10 mouse cellular contexts compared by ENCODE assay signal in the genomic region with DNA sequence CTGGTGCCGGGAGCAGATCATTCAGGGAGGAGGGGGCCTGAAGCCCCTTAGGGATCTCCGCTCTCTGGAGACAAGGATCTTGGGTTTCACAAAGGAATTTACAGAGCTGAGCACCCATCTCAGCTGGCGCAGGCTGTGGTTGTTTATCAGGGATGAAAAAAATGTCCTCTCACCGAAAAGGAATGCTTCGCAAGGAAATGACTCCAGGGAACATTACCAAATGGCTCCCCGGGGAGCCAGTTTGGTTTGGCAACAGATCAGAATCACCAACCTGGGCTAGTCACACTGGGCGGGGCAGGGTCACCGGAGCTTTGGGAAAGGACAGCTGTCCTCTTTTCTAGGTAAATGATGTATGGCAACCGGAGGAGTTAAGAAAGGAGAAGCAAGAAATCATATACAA. TPM values are rescaled to one million over a fixed set of nuclear protein-coding genes. Genes with fewer than 3 reads are reported as not detected.
A peak's percentile ranks its signal among the peaks of the same experiment; 100 is the strongest.
DNase-seq lines count a peak whose midpoint lies in the region; ATAC-seq and TF ChIP-seq lines count a peak whose summit lies in the region.
"Had no signal": no experiment of that assay in that cellular context is flagged by ENCODE, and none has a peak within 500 bp of the region (broad histone marks: within the 10 kb centered on the region; RNA-seq: fewer than 3 reads in every experiment).

No protein-coding gene starts in this region.

- H3K4me1 ChIP-seq in testis, adult 2 months (ENCODE audit: control insufficient read depth, insufficient read depth, low read length), result peaks cover 8% of the 10 kb centered on the region
- peaks cover 26% of the 10 kb centered on the region for H3K4me1 ChIP-seq in heart, embryonic 12.5 days (replicated peaks)
- peaks cover 10% of the 10 kb centered on the region for H3K4me1 ChIP-seq in limb, embryonic 15.5 days
- no peaks in the 10 kb centered on the region; the same call in 1 of the 2 replicates for H3K4me1 ChIP-seq in thymus, adult 2 months (replicated peaks; ENCODE audit: control insufficient read depth, insufficient read depth, low read length)

- no peaks in the 10 kb centered on the region for H3K27me3 ChIP-seq in testis, adult 2 months (ENCODE audit: control insufficient read depth, insufficient read depth, low read length)
- H3K27me3 ChIP-seq in heart, embryonic 12.5 days (replicated peaks), result no peaks in the 10 kb centered on the region
- H3K27me3 ChIP-seq in limb, embryonic 15.5 days, result no peaks in the 10 kb centered on the region
- H3K27me3 ChIP-seq in thymus, adult 2 months (ENCODE audit: control insufficient read depth, insufficient read depth, low read length), result no peaks in the 10 kb centered on the region
- H3K27me3 ChIP-seq: hindbrain, embryonic 13.5 days had no signal

- no peak for TF ChIP-seq CTCF in testis, adult 2 months (IDR thresholded peaks at IDR 0.05; ENCODE audit: control insufficient read depth, insufficient read depth, insufficient replicate concordance, low read depth, low read length)
- TF ChIP-seq CTCF in layer of hippocampus, adult 2 months (conservative IDR thresholded peaks at IDR 0.05), result no peak
- TF ChIP-seq CTCF in thymus, adult 2 months (IDR thresholded peaks at IDR 0.05; ENCODE audit: borderline replicate concordance, control insufficient read depth, extremely low read depth, insufficient read depth, low read length, poor library complexity), result no peak

- peaks cover 6% of the 10 kb centered on the region; the same call in 1 of the 2 replicates for H3K9me3 ChIP-seq in heart, embryonic 12.5 days (replicated peaks)
- H3K9me3 ChIP-seq in limb, embryonic 15.5 days, result no peaks in the 10 kb centered on the region
- H3K9me3 ChIP-seq: hindbrain, embryonic 13.5 days had no signal

- H3K36me3 ChIP-seq in testis, adult 2 months (ENCODE audit: control insufficient read depth, insufficient read depth, low read length), result no peaks in the 10 kb centered on the region
- no peaks in the 10 kb centered on the region for H3K36me3 ChIP-seq in heart, embryonic 12.5 days
- no peaks in the 10 kb centered on the region for H3K36me3 ChIP-seq in limb, embryonic 15.5 days
- H3K36me3 ChIP-seq in thymus, adult 2 months (ENCODE audit: control insufficient read depth, insufficient read depth, low read length), result no peaks in the 10 kb centered on the region
- H3K36me3 ChIP-seq: hindbrain, embryonic 13.5 days had no signal

- peak overlapping the region; percentile 66 for H3K4me2 ChIP-seq in heart, embryonic 12.5 days
- H3K4me2 ChIP-seq in limb, embryonic 15.5 days, result no peak overlapping the region
- H3K4me2 ChIP-seq: hindbrain, embryonic 13.5 days had no signal

- TF ChIP-seq POLR2A in testis, adult 2 months (IDR thresholded peaks at IDR 0.05; ENCODE audit: control insufficient read depth, low read depth, low read length), result no peak
- no peak for TF ChIP-seq POLR2A in thymus, adult 2 months (IDR thresholded peaks at IDR 0.05; ENCODE audit: control insufficient read depth, extremely low read depth, insufficient read depth, low read length, poor library complexity)

- 4% methylated on average over 9 of the region's 9 CpGs for WGBS in heart, embryonic 12.5 days
- WGBS in limb, embryonic 15.5 days, result 20% methylated on average over 9 of the region's 9 CpGs
- 46% methylated on average over 9 of the region's 9 CpGs for WGBS in thymus, adult 2 months

- H3K4me3 ChIP-seq in testis, adult 2 months (ENCODE audit: control insufficient read depth, low read depth, low read length), result peak overlapping the region; percentile 24
- peak overlapping the region; percentile 29 for H3K4me3 ChIP-seq in heart, embryonic 12.5 days
- H3K4me3 ChIP-seq in limb, embryonic 15.5 days, result no peak overlapping the region
- no peak overlapping the region for H3K4me3 ChIP-seq in layer of hippocampus, adult 2 months
- H3K4me3 ChIP-seq in thymus, adult 2 months (ENCODE audit: control insufficient read depth, insufficient read depth, low read length), result no peak overlapping the region
- H3K4me3 ChIP-seq: hindbrain, embryonic 13.5 days had no signal

- intact Hi-C loops in left cerebral cortex, postnatal 14 days (cut with DNase I), result no loop called here

- no peak for DNase-seq in testis, postnatal 14 days (ENCODE audit: low spot score)
- peak; percentile 22 for DNase-seq in yolk sac, embryonic 10.5 days (ENCODE audit: low spot score)
- no peak for DNase-seq in layer of hippocampus, adult 2 months (ENCODE audit: low spot score in 2 of 2)
- DNase-seq in thymus, adult 2 months, result no peak
- DNase-seq in left cerebral cortex, postnatal 14 days (ENCODE audit: low spot score in 2 of 2), result no peak
- DNase-seq: thymus, postnatal 36 days had no signal

- ATAC-seq in heart, embryonic 12.5 days (ENCODE audit: insufficient number of reproducible peaks, low FRiP score), result 0 out of 2 replicates have a peak, but pooled peaks have one; percentile 15
- ATAC-seq in limb, embryonic 15.5 days (ENCODE audit: insufficient number of reproducible peaks, low FRiP score, low TSS enrichment, low read depth), result no peak

- 0 out of 2 replicates have a peak overlapping the region, but pooled peaks have one; percentile 42 for H3K27ac ChIP-seq in testis, adult 2 months (ENCODE audit: control insufficient read depth, insufficient read depth, low read depth, low read length)
- peak overlapping the region; percentile 98 for H3K27ac ChIP-seq in heart, embryonic 12.5 days (ENCODE audit: poor library complexity, severe bottlenecking)
- H3K27ac ChIP-seq in limb, embryonic 15.5 days, result no peak overlapping the region
- no peak overlapping the region for H3K27ac ChIP-seq in layer of hippocampus, adult 2 months
- H3K27ac ChIP-seq in thymus, adult 2 months (ENCODE audit: control insufficient read depth, insufficient read depth, low read length), result no peak overlapping the region
- H3K27ac ChIP-seq: hindbrain, embryonic 13.5 days had no signal

- peak overlapping the region; percentile 73 for H3K9ac ChIP-seq in heart, embryonic 12.5 days
- 0 out of 2 replicates have a peak overlapping the region, but pooled peaks have one; percentile 18 for H3K9ac ChIP-seq in limb, embryonic 15.5 days
- H3K9ac ChIP-seq: hindbrain, embryonic 13.5 days had no signal

RNA-seq across cellular contexts. Expression of a gene that starts 9.3 kb away (rescaled TPM):
- polyA plus RNA-seq in testis, adult 2 months (2012; rRNA removed), result not detected in 2 replicates
- 493 and 506 TPM in 2 replicates for polyA plus RNA-seq in heart, embryonic 12.5 days (2016; fragmentation: Nextera tagmentation; extraction: Ambion mirVana)
- 3.4 and 5.1 TPM in 2 replicates for polyA plus RNA-seq in limb, embryonic 15.5 days (2015; fragmentation: Nextera tagmentation; extraction: Ambion mirVana)
- total RNA-seq in layer of hippocampus, adult 2 months (2021), result not detected
- polyA plus RNA-seq in thymus, adult 2 months (2012; rRNA removed), result 0.59 and 7.7 TPM in 2 replicates
- not detected for total RNA-seq in left cerebral cortex, postnatal 14 days (2021)

RNA-seq across cellular contexts. Expression of a gene that starts 45.7 kb away (rescaled TPM):
- polyA plus RNA-seq in testis, adult 2 months (2012; rRNA removed), result 17.9 and 23.5 TPM in 2 replicates
- 52.2 and 60.8 TPM in 2 replicates for polyA plus RNA-seq in heart, embryonic 12.5 days (2016; fragmentation: Nextera tagmentation; extraction: Ambion mirVana)
- 50.2 and 58.9 TPM in 2 replicates for polyA plus RNA-seq in limb, embryonic 15.5 days (2015; fragmentation: Nextera tagmentation; extraction: Ambion mirVana)
- total RNA-seq in layer of hippocampus, adult 2 months (2021), result 10 to 100 TPM; 17.0 to 17.4 TPM
- polyA plus RNA-seq in thymus, adult 2 months (2012; rRNA removed), result 4.9 TPM in 2 replicates
- total RNA-seq in left cerebral cortex, postnatal 14 days (2021), result 10 to 100 TPM; 15.6 to 15.7 TPM

Comparison
In these comparisons a context has a peak if more than half of its experiments do, and no peak if none do; other contexts are left out.
1. H3K27ac ChIP-seq: peak in testis, adult 2 months (single experiment) and heart, embryonic 12.5 days (single experiment); none in limb, embryonic 15.5 days (single experiment), layer of hippocampus, adult 2 months (single experiment) and thymus, adult 2 months (single experiment).
2. H3K4me3 ChIP-seq: peak in testis, adult 2 months (single experiment) and heart, embryonic 12.5 days (single experiment); none in limb, embryonic 15.5 days (single experiment), layer of hippocampus, adult 2 months (single experiment) and thymus, adult 2 months (single experiment).
3. RNA of a gene that starts 9.3 kb away (polyA plus RNA-seq): 493 to 506 TPM in heart, embryonic 12.5 days; 0.59 to 7.7 TPM in thymus, adult 2 months, 3.4 to 5.1 TPM in limb, embryonic 15.5 days and not detected in testis, adult 2 months; every median in the first group is over 10 times any median in the second.